Mouse (Mus musculus) limb, embryonic 12.5 days (tissue): ENCODE data around the gene Tmem141. TPM values are rescaled to one million over a fixed set of nuclear protein-coding genes. Genes with fewer than 3 reads are reported as not detected.
A peak's percentile ranks its signal among the peaks of the same experiment; 100 is the strongest.

ENCODE experiments used
- ATAC-seq: fragments of 200-750 bp; cut with Nextera tagmentation; 2 replicates; pipeline ENCODE4 v1.8.0; 2017; ENCODE audit warnings: low read depth, moderate TSS enrichment; ENCODE audit not compliant: insufficient number of reproducible peaks, insufficient read depth, low FRiP score, low TSS enrichment
- H3K27ac ChIP-seq: fragments of 300-500 bp; sonication (generic); 2 replicates; pipeline ENCODE4 v1.5.1; 2016; ENCODE audit warnings: mild to moderate bottlenecking, moderate library complexity
- H3K27me3 ChIP-seq: fragments of 300-500 bp; sonication (generic); 2 replicates; pipeline ENCODE4 v1.6.1; 2016; ENCODE audit warnings: mild to moderate bottlenecking, moderate library complexity
- H3K36me3 ChIP-seq: fragments of 300-500 bp; sonication (generic); 2 replicates; pipeline ENCODE4 v1.6.1; 2016; ENCODE audit warnings: mild to moderate bottlenecking, moderate library complexity
- H3K4me1 ChIP-seq: fragments of 300-500 bp; sonication (generic); replicated peaks from 2 replicates; pipeline ENCODE4 v1.6.1; 2016
- H3K4me2 ChIP-seq: fragments of 300-500 bp; sonication (generic); 2 replicates; pipeline ENCODE4 v1.6.1; 2016; ENCODE audit warnings: mild to moderate bottlenecking, moderate library complexity
- H3K4me3 ChIP-seq: fragments of 300-500 bp; sonication (generic); replicated peaks from 2 replicates; pipeline ENCODE4 v1.5.1; 2016; ENCODE audit warnings: mild to moderate bottlenecking
- H3K9ac ChIP-seq: fragments of 300-500 bp; sonication (generic); replicated peaks from 2 replicates; pipeline ENCODE4 v1.6.1; 2016; ENCODE audit warnings: mild to moderate bottlenecking, moderate library complexity
- H3K9me3 ChIP-seq: fragments of 300-500 bp; sonication (generic); 2 replicates; pipeline ENCODE4 v1.6.1; 2016; ENCODE audit warnings: mild to moderate bottlenecking, moderate library complexity
- WGBS: fragments of 180-500 bp; shearing (Covaris S2); methylation state at CpG from one replicate; pipeline ENCODE4 v1.1.7; 2016; 5-methylcytosine and 5-hydroxymethylcytosine counted together
- polyA plus RNA-seq: library from polyadenylated mRNA; unstranded; fragments of >200 nt; fragmentation: Nextera tagmentation; extraction: Ambion mirVana; gene quantifications from 2 replicates; pipeline ENCODE4 v1.2.1, GENCODE M21; 2016

Tmem141 gene
- polyA plus RNA-seq, 1 experiment from 2014 or later: 21.9 TPM

- H3K27me3 ChIP-seq: peaks cover 57% of the 10 kb centered on the region
These were observed 44.6 kb downstream of the Tmem141 start for GRCm38 (mm10) chr2:25576965-25577891.

GRCm38 (mm10) chr2:25576028-25576850, 45.6 kb downstream of the Tmem141 start:
- 68% methylated on average over 16 of the region's 16 CpGs for WGBS
- Histone ChIP-seq H3K9me3 (no peaks in the 10 kb centered on the region), H3K4me2 (peak overlapping the region; percentile 95), H3K4me3 (peak overlapping the region; percentile 58; the same call in 1 of the 2 replicates), H3K27ac (no peak overlapping the region), H3K27me3 (peaks cover 56% of the 10 kb centered on the region), H3K36me3 (peaks cover 21% of the 10 kb centered on the region), H3K9ac (no peak overlapping the region), H3K4me1 (peaks cover 63% of the 10 kb centered on the region)
- ATAC-seq: no peak

More at GRCm38 (mm10) chr2:25576965-25577891, 44.6 kb downstream of the Tmem141 start:
- Histone ChIP-seq H3K36me3 (peaks cover 12% of the 10 kb centered on the region; the same call in 1 of the 2 replicates), H3K27ac (no peak overlapping the region), H3K9me3 (no peaks in the 10 kb centered on the region), H3K4me3 (peak overlapping the region; percentile 33), H3K9ac (no peak overlapping the region; the same call in 1 of the 2 replicates), H3K4me1 (peaks cover 71% of the 10 kb centered on the region), H3K4me2 (peak overlapping the region; percentile 53)
- ATAC-seq: no peak
- 14% methylated on average over 92 of the region's 92 CpGs for WGBS

- H3K9me3 ChIP-seq: no peaks in the 10 kb centered on the region
- WGBS: 15% methylated on average over 21 of the region's 21 CpGs
- H3K36me3 ChIP-seq: peaks cover 28% of the 10 kb centered on the region
- peak overlapping the region; percentile 58 for H3K4me3 ChIP-seq
- peak overlapping the region; percentile 89 for H3K27ac ChIP-seq
- H3K27me3 ChIP-seq: peaks cover 49% of the 10 kb centered on the region
- peak overlapping the region; percentile 95 for H3K4me2 ChIP-seq
- ATAC-seq: no peak
- peak overlapping the region; percentile 61 for H3K9ac ChIP-seq
- peaks cover 57% of the 10 kb centered on the region for H3K4me1 ChIP-seq
These were observed 46.3 kb downstream of the Tmem141 start for GRCm38 (mm10) chr2:25575432-25576027.

- peak within 1 kb of the TSS; percentile 95 for H3K4me2 ChIP-seq
- peaks cover 52% of the 10 kb centered on the region for H3K4me1 ChIP-seq
- peak within 1 kb of the TSS; percentile 61 for H3K9ac ChIP-seq
- ATAC-seq: peak; percentile 98
- H3K4me3 ChIP-seq: peak within 1 kb of the TSS; percentile 58
- peaks cover 42% of the 10 kb centered on the region for H3K27me3 ChIP-seq
- no peaks in the 10 kb centered on the region for H3K9me3 ChIP-seq
- WGBS: under 1% methylated on average over 42 of the region's 45 CpGs
- H3K36me3 ChIP-seq: peaks cover 35% of the 10 kb centered on the region
- H3K27ac ChIP-seq: peak within 1 kb of the TSS; percentile 89
These were observed 47.0 kb downstream of the Tmem141 start, which contains the start of the genes Mamdc4 and Phpt1 for GRCm38 (mm10) chr2:25574579-25575431. Mamdc4 (minus strand) TSS chr2:25574845. Phpt1 (minus strand) TSS chr2:25575224.

GRCm38 (mm10) chr2:25574136-25574535, 47.7 kb downstream of the Tmem141 start:
- H3K27me3 ChIP-seq: peaks cover 35% of the 10 kb centered on the region
- H3K4me2 ChIP-seq: peak overlapping the region; percentile 95
- no peaks in the 10 kb centered on the region for H3K9me3 ChIP-seq
- H3K4me3 ChIP-seq: peak overlapping the region; percentile 58
- H3K4me1 ChIP-seq: peaks cover 46% of the 10 kb centered on the region
- ATAC-seq: no peak
- H3K9ac ChIP-seq: peak overlapping the region; percentile 61
- peaks cover 42% of the 10 kb centered on the region for H3K36me3 ChIP-seq
- WGBS: 20% methylated on average over 11 of the region's 11 CpGs
- H3K27ac ChIP-seq: peak overlapping the region; percentile 89; the same call in 1 of the 2 replicates

- Histone ChIP-seq H3K9me3 (no peaks in the 10 kb centered on the region), H3K4me1 (peaks cover 35% of the 10 kb centered on the region), H3K4me3 (no peak overlapping the region), H3K36me3 (peaks cover 53% of the 10 kb centered on the region), H3K4me2 (peak overlapping the region; percentile 95; the same call in 1 of the 2 replicates), H3K27ac (no peak overlapping the region), H3K9ac (peak overlapping the region; percentile 61), H3K27me3 (peaks cover 24% of the 10 kb centered on the region)
- WGBS: 88% methylated on average over 2 of the region's 2 CpGs
- no peak for ATAC-seq
These were observed 48.7 kb downstream of the Tmem141 start for GRCm38 (mm10) chr2:25573068-25573467.

- Histone ChIP-seq H3K27me3 (peaks cover 6% of the 10 kb centered on the region), H3K4me2 (no peak overlapping the region), H3K9ac (no peak overlapping the region), H3K9me3 (no peaks in the 10 kb centered on the region), H3K36me3 (peaks cover 71% of the 10 kb centered on the region), H3K27ac (no peak overlapping the region), H3K4me1 (peaks cover 24% of the 10 kb centered on the region), H3K4me3 (no peak overlapping the region)
- no peak for ATAC-seq
- 89% methylated on average over 4 of the region's 4 CpGs for WGBS
These were observed 50.6 kb downstream of the Tmem141 start for GRCm38 (mm10) chr2:25571221-25571620.

Other genes starting within 250 kb of the Tmem141 start
- 63.4 and 69.0 TPM in 2 replicates for gene Sapcd2, start 249.7 kb downstream of the Tmem141 start, polyA plus RNA-seq
- gene Entpd2, start 226.1 kb downstream of the Tmem141 start, polyA plus RNA-seq: 0.15 and 0.31 TPM in 2 replicates
- gene Npdc1, start 222.7 kb downstream of the Tmem141 start, polyA plus RNA-seq: 10.9 and 12.6 TPM in 2 replicates
- gene Fut7, start 198.7 kb downstream of the Tmem141 start, polyA plus RNA-seq: not detected in 2 replicates
- 3.5 and 5.3 TPM in 2 replicates for gene Abca2, start 193.3 kb downstream of the Tmem141 start, polyA plus RNA-seq
- gene Clic3, start 165.2 kb downstream of the Tmem141 start, polyA plus RNA-seq: 0.68 and 1.0 TPM in 2 replicates
- 23.2 and 23.6 TPM in 2 replicates for gene Paxx, start 160.9 kb downstream of the Tmem141 start, polyA plus RNA-seq
- gene Ptgds, start 152.0 kb downstream of the Tmem141 start, polyA plus RNA-seq: 0.35 and 0.50 TPM in 2 replicates
- gene Lcn12, start 128.1 kb downstream of the Tmem141 start, polyA plus RNA-seq: not detected in 2 replicates
- 68.4 and 76.8 TPM in 2 replicates for gene Fbxw5, start 121.3 kb downstream of the Tmem141 start, polyA plus RNA-seq
- 4.0 and 6.1 TPM in 2 replicates for gene C8g, start 120.3 kb downstream of the Tmem141 start, polyA plus RNA-seq
- gene Traf2, start 75.1 kb downstream of the Tmem141 start, polyA plus RNA-seq: 36.9 and 39.2 TPM in 2 replicates
- gene Edf1, start 64.2 kb downstream of the Tmem141 start, polyA plus RNA-seq: 320 and 329 TPM in 2 replicates
- 2.3 and 3.0 TPM in 2 replicates for gene Mamdc4, start 47.2 kb downstream of the Tmem141 start, polyA plus RNA-seq
- 183 and 184 TPM in 2 replicates for gene Phpt1, start 46.8 kb downstream of the Tmem141 start, polyA plus RNA-seq
- gene Ajm1, start 40.2 kb downstream of the Tmem141 start, polyA plus RNA-seq: 0.08 and 0.23 TPM in 2 replicates
- 81.3 and 83.0 TPM in 2 replicates for gene Rabl6, start 13.5 kb downstream of the Tmem141 start, polyA plus RNA-seq
- 0.18 and 0.27 TPM in 2 replicates for gene Ccdc183, start 4.3 kb downstream of the Tmem141 start, polyA plus RNA-seq
- gene Fcna, start 6.0 kb upstream of the Tmem141 start, polyA plus RNA-seq: 0.40 and 0.68 TPM in 2 replicates
- gene Lcn8, start 31.1 kb upstream of the Tmem141 start, polyA plus RNA-seq: 0.36 TPM in 1 of 2 replicates, not detected in the other
- not detected in 2 replicates for gene Lcn5, start 35.9 kb upstream of the Tmem141 start, polyA plus RNA-seq
- not detected in 2 replicates for gene Lcn6, start 54.8 kb upstream of the Tmem141 start, polyA plus RNA-seq
- gene Lcn10, start 60.7 kb upstream of the Tmem141 start, polyA plus RNA-seq: not detected in 2 replicates
- not detected in 2 replicates for gene Obp2a, start 78.0 kb upstream of the Tmem141 start, polyA plus RNA-seq
- gene Bmyc, start 84.7 kb upstream of the Tmem141 start, polyA plus RNA-seq: 91.2 and 91.3 TPM in 2 replicates
- gene Obp2b, start 115.0 kb upstream of the Tmem141 start, polyA plus RNA-seq: not detected in 2 replicates
- not detected in 2 replicates for gene Lcn3, start 143.6 kb upstream of the Tmem141 start, polyA plus RNA-seq
- not detected in 2 replicates for gene Lcn11, start 155.0 kb upstream of the Tmem141 start, polyA plus RNA-seq
- gene Gm13539, start 160.3 kb upstream of the Tmem141 start, polyA plus RNA-seq: not detected in 2 replicates
- gene Glt6d1, start 193.8 kb upstream of the Tmem141 start, polyA plus RNA-seq: not detected in 2 replicates
- gene Lcn9, start 201.1 kb upstream of the Tmem141 start, polyA plus RNA-seq: not detected in 2 replicates
- 0.16 TPM in 1 of 2 replicates, not detected in the other for gene Sohlh1, start 225.2 kb upstream of the Tmem141 start, polyA plus RNA-seq
- 0.34 and 0.49 TPM in 2 replicates for gene Kcnt1, start 241.7 kb upstream of the Tmem141 start, polyA plus RNA-seq